Mouse (Mus musculus): ENCODE data around the gene Coa6.

DNA sequence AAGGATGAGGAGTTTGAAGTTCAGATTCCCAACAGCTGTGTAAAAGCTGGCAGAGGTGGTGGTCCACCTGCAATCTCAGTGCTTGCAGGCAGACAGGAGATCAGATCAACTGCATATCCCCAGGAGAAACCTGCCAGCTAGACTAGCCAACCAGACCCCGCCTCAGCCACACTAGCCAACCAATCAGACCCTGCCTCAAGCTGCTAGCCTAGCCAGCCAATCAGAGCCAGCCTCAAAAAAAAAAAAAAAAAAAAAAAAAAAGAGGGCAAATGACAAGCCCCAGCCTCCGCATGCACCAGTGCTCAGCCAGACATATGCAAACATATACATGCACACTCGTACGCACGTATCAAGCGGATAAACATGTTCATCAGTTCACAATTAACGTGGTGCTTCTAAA is 33.1 kb downstream of the Coa6 start:
- TF ChIP-seq CTCF (IDR thresholded peaks at IDR 0.05; ENCODE audit: borderline replicate concordance, extremely low read depth, insufficient read depth, insufficient read length) (no peak), POLR2A (IDR thresholded peaks at IDR 0.05; ENCODE audit: borderline replicate concordance, extremely low read depth, insufficient read depth, insufficient read length, poor library complexity, severe bottlenecking) (no peak)
